Mouse (Mus musculus): ENCODE results near the gene Lrrc56. TPM values are rescaled to one million over a fixed set of nuclear protein-coding genes. Genes with fewer than 3 reads are reported as not detected.

Gene Lrrc56
- total RNA-seq, 2 experiments from 2014 or later, result 3.2 to 4.7 TPM

DNA sequence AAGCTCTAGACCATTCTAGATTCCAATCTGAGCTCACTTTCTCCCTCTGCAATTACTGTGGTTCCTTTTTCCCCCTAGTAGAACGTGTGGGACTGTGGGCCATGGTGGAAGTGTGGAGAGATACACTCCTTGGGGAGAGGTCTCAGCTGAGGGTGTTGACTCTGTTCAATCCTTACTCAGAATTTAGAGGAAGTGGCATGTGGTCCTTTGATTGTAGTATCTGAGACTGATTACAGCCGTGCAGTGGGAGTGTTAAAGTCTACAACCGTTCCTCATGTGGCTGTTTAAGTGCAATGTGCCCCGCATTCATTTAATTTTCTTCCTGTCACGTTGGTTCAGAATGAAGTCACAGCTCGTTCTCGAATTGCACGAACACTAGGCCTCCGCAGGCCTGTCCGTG, 62.2 kb downstream of the Lrrc56 start:
- no peak for DNase-seq (ENCODE audit: low spot score)
- intact Hi-C loops (cut with DNase I), result no loop called here

Small RNA genes lying within 50 kb of the gene (microRNA-seq; reads per million reads assigned to microRNA genes)
- 467 reads per million, percentile 75 among the genes with 10 or more reads in this experiment for gene Mir210

Other genes with a start within 250 kb of the Lrrc56 start
- under 1 TPM; 0.47 to 0.59 TPM for gene Ifitm5, start 243.9 kb upstream of the Lrrc56 start, total RNA-seq (2021)
- gene Gm45717, start 238.2 kb upstream of the Lrrc56 start, total RNA-seq (2021), result not detected
- gene Ifitm2, start 238.2 kb upstream of the Lrrc56 start, total RNA-seq (2021), result 100 to 1,000 TPM in 1 of 2 experiments, 10 to 100 TPM in 1; 96.7 to 116 TPM
- gene Ifitm1, start 226.9 kb upstream of the Lrrc56 start, total RNA-seq (2021), result 1 to 10 TPM; 1.6 to 2.8 TPM
- 100 to 1,000 TPM; 102 to 111 TPM for gene Ifitm3, start 183.4 kb upstream of the Lrrc56 start, total RNA-seq (2021)
- under 1 TPM in 1 of 2 experiments, not detected in 1; 0.42 TPM for gene Ifitm6, start 176.2 kb upstream of the Lrrc56 start, total RNA-seq (2021)
- gene Gm17387, start 165.0 kb upstream of the Lrrc56 start, total RNA-seq (2021), result not detected
- gene B4galnt4, start 133.1 kb upstream of the Lrrc56 start, total RNA-seq (2021), result under 1 TPM in 1 of 2 experiments, not detected in 1; 0.08 TPM
- under 1 TPM in 1 of 2 experiments, not detected in 1; 0.31 TPM for gene Pkp3, start 115.9 kb upstream of the Lrrc56 start, total RNA-seq (2021)
- 1 to 10 TPM; 4.8 to 7.7 TPM for gene Sigirr, start 93.6 kb upstream of the Lrrc56 start, total RNA-seq (2021)
- gene Ano9, start 76.4 kb upstream of the Lrrc56 start, total RNA-seq (2021), result under 1 TPM in 1 of 2 experiments, not detected in 1; 0.08 TPM
- gene Ptdss2, start 71.8 kb upstream of the Lrrc56 start, total RNA-seq (2021), result 10 to 100 TPM; 32.1 to 33.4 TPM
- gene Rnh1, start 21.3 kb upstream of the Lrrc56 start, total RNA-seq (2021), result 10 to 100 TPM; 65.7 to 69.9 TPM
- gene Hras, start 152 bp upstream of the Lrrc56 start, total RNA-seq (2021), result 100 to 1,000 TPM; 106 to 112 TPM
- gene Lmntd2, start 19.9 kb downstream of the Lrrc56 start, total RNA-seq (2021), result not detected
- under 1 TPM; 0.62 to 0.64 TPM for gene Rassf7, start 21.7 kb downstream of the Lrrc56 start, total RNA-seq (2021)
- gene Phrf1, start 34.6 kb downstream of the Lrrc56 start, total RNA-seq (2021), result 10 to 100 TPM; 29.8 to 31.6 TPM
- gene Irf7, start 72.3 kb downstream of the Lrrc56 start, total RNA-seq (2021), result 1 to 10 TPM; 3.4 to 3.6 TPM
- not detected for gene Cdhr5, start 82.6 kb downstream of the Lrrc56 start, total RNA-seq (2021)
- not detected for gene Sct, start 85.0 kb downstream of the Lrrc56 start, total RNA-seq (2021)
- not detected for gene Drd4, start 97.8 kb downstream of the Lrrc56 start, total RNA-seq (2021)
- gene Deaf1, start 133.5 kb downstream of the Lrrc56 start, total RNA-seq (2021), result 10 to 100 TPM; 16.4 to 17.1 TPM
- 10 to 100 TPM; 13.5 to 13.9 TPM for gene Tmem80, start 133.6 kb downstream of the Lrrc56 start, total RNA-seq (2021)
- gene Eps8l2, start 144.7 kb downstream of the Lrrc56 start, total RNA-seq (2021), result 1 to 10 TPM; 3.2 to 4.3 TPM
- gene Taldo1, start 198.0 kb downstream of the Lrrc56 start, total RNA-seq (2021), result 100 to 1,000 TPM; 124 to 126 TPM
- 10 to 100 TPM; 13.8 to 14.2 TPM for gene Gatd1, start 220.0 kb downstream of the Lrrc56 start, total RNA-seq (2021)
- gene Cend1, start 235.3 kb downstream of the Lrrc56 start, total RNA-seq (2021), result under 1 TPM; 0.75 to 0.84 TPM
- gene Slc25a22, start 243.7 kb downstream of the Lrrc56 start, total RNA-seq (2021), result 10 to 100 TPM; 58.8 to 72.6 TPM
- gene Pidd1, start 249.9 kb downstream of the Lrrc56 start, total RNA-seq (2021), result under 1 TPM; 0.39 to 0.86 TPM

Data from heart, postnatal 25 days (tissue).